Mouse (Mus musculus) hindbrain, embryonic 14.5 days (tissue): ENCODE results near the gene Adamtsl5. TPM values are rescaled to one million over a fixed set of nuclear protein-coding genes. Genes with fewer than 3 reads are reported as not detected.

Experiments used
- ATAC-seq: fragments of 200-750 bp; cut with Nextera tagmentation; 2 replicates; pipeline ENCODE4 v1.8.0; 2017; ENCODE audit warnings: moderate number of reproducible peaks, mild to moderate bottlenecking, moderate TSS enrichment, moderate library complexity; ENCODE audit not compliant: low FRiP score
- DNase-seq: peaks from one replicate; pipeline ENCODE4 v3.0.0-alpha.2; 2015; ENCODE audit warnings: low spot score
- H3K27ac ChIP-seq: fragments of 300-500 bp; sonication (generic); 2 replicates; pipeline ENCODE4 v1.5.1; 2014; ENCODE audit warnings: mild to moderate bottlenecking, moderate library complexity
- H3K27me3 ChIP-seq: fragments of 300-500 bp; sonication (generic); 2 replicates; pipeline ENCODE4 v1.6.1; 2014; ENCODE audit warnings: mild to moderate bottlenecking, low read length, mixed read lengths; ENCODE audit not compliant: control insufficient read depth, insufficient read depth
- H3K36me3 ChIP-seq: fragments of 300-500 bp; sonication (generic); replicated peaks from 2 replicates; pipeline ENCODE4 v1.6.1; 2014; ENCODE audit not compliant: control insufficient read depth, insufficient read depth
- H3K4me1 ChIP-seq: fragments of 300-500 bp; sonication (generic); replicated peaks from 2 replicates; pipeline ENCODE4 v1.6.1; 2014; ENCODE audit warnings: antibody characterized with exemption, low read length, mixed read lengths; ENCODE audit not compliant: control insufficient read depth, insufficient read depth
- H3K4me2 ChIP-seq: fragments of 300-500 bp; sonication (generic); replicated peaks from 2 replicates; pipeline ENCODE4 v1.6.1; 2014; ENCODE audit warnings: mild to moderate bottlenecking, moderate library complexity
- H3K4me3 ChIP-seq: fragments of 300-500 bp; sonication (generic); replicated peaks from 2 replicates; pipeline ENCODE4 v1.5.1; 2014; ENCODE audit warnings: mild to moderate bottlenecking, low read length
- H3K9ac ChIP-seq: fragments of 300-500 bp; sonication (generic); 2 replicates; pipeline ENCODE4 v1.6.1; 2014
- H3K9me3 ChIP-seq: fragments of 300-500 bp; sonication (generic); 2 replicates; pipeline ENCODE4 v1.6.1; 2016; ENCODE audit warnings: low read length; ENCODE audit not compliant: control insufficient read depth
- WGBS: fragments of 180-500 bp; shearing (Covaris S2); extraction: QIAGEN DNeasy Blood & Tissue Kit; methylation state at CpG from one replicate; pipeline ENCODE4 v1.1.7; 2014; 5-methylcytosine and 5-hydroxymethylcytosine counted together
- polyA plus RNA-seq: library from polyadenylated mRNA; unstranded; fragments of >200 nt; fragmentation: Nextera tagmentation; extraction: Ambion mirVana; gene quantifications from 2 replicates; pipeline ENCODE4 v1.2.1, GENCODE M21; 2014

Gene Adamtsl5
- polyA plus RNA-seq, 1 experiment from 2014 or later = 0.84 TPM

GRCm38 (mm10) chr10:80325045-80325444 lies 23.2 kb downstream of the Adamtsl5 start:
- H3K27ac ChIP-seq = no peak overlapping the region
- no peak overlapping the region for H3K4me3 ChIP-seq
- H3K9me3 ChIP-seq = no peaks in the 10 kb centered on the region
- 88% methylated on average over 21 of the region's 21 CpGs for WGBS
- H3K36me3 ChIP-seq = no peaks in the 10 kb centered on the region
- no peak for DNase-seq
- peaks cover 7% of the 10 kb centered on the region for H3K4me1 ChIP-seq
- no peak for ATAC-seq
- H3K9ac ChIP-seq = no peak overlapping the region
- peaks cover 6% of the 10 kb centered on the region; the same call in 1 of the 2 replicates for H3K27me3 ChIP-seq
- H3K4me2 ChIP-seq = no peak overlapping the region

GRCm38 (mm10) chr10:80324120-80325037 lies 23.8 kb downstream of the Adamtsl5 start:
- H3K4me2 ChIP-seq = peak overlapping the region; percentile 74; the same call in 1 of the 2 replicates
- H3K36me3 ChIP-seq = no peaks in the 10 kb centered on the region
- ATAC-seq (no peak), DNase-seq (no peak)
- peaks cover 12% of the 10 kb centered on the region for H3K4me1 ChIP-seq
- H3K9ac ChIP-seq = no peak overlapping the region; the same call in 1 of the 2 replicates
- WGBS = 80% methylated on average over 17 of the region's 17 CpGs
- H3K27ac ChIP-seq = no peak overlapping the region
- H3K27me3 ChIP-seq = peaks cover 6% of the 10 kb centered on the region; the same call in 1 of the 2 replicates
- no peaks in the 10 kb centered on the region for H3K9me3 ChIP-seq
- H3K4me3 ChIP-seq = peak overlapping the region; percentile 38; the same call in 1 of the 2 replicates

GRCm38 (mm10) chr10:80323261-80324119 lies 24.7 kb downstream of the Adamtsl5 start:
- Histone ChIP-seq H3K36me3 (peaks cover 6% of the 10 kb centered on the region; the same call in 1 of the 2 replicates), H3K4me1 (peaks cover 15% of the 10 kb centered on the region), H3K9me3 (no peaks in the 10 kb centered on the region), H3K9ac (peak overlapping the region; percentile 44), H3K4me3 (peak overlapping the region; percentile 38), H3K4me2 (peak overlapping the region; percentile 74), H3K27me3 (peaks cover 6% of the 10 kb centered on the region; the same call in 1 of the 2 replicates), H3K27ac (no peak overlapping the region)
- DNase-seq (no peak), ATAC-seq (0 out of 2 replicates have a peak, but pooled peaks have one; percentile 15)
- WGBS = under 1% methylated on average over 46 of the region's 46 CpGs

GRCm38 (mm10) chr10:80322811-80323211 lies 25.4 kb downstream of the Adamtsl5 start:
- WGBS = 5% methylated on average over 28 of the region's 28 CpGs
- peak overlapping the region; percentile 74 for H3K4me2 ChIP-seq
- DNase-seq (no peak), ATAC-seq (no peak)
- peak overlapping the region; percentile 38 for H3K4me3 ChIP-seq
- peaks cover 6% of the 10 kb centered on the region; the same call in 1 of the 2 replicates for H3K27me3 ChIP-seq
- peaks cover 12% of the 10 kb centered on the region for H3K36me3 ChIP-seq
- peak overlapping the region; percentile 44; the same call in 1 of the 2 replicates for H3K9ac ChIP-seq
- H3K9me3 ChIP-seq = no peaks in the 10 kb centered on the region
- no peak overlapping the region for H3K27ac ChIP-seq
- peaks cover 15% of the 10 kb centered on the region for H3K4me1 ChIP-seq

- Histone ChIP-seq H3K27ac (no peak overlapping the region), H3K9me3 (no peaks in the 10 kb centered on the region), H3K4me1 (peaks cover 15% of the 10 kb centered on the region), H3K27me3 (peaks cover 6% of the 10 kb centered on the region; the same call in 1 of the 2 replicates), H3K4me2 (0 out of 2 replicates have a peak overlapping the region, but pooled peaks have one; percentile 74), H3K9ac (no peak overlapping the region), H3K36me3 (peaks cover 21% of the 10 kb centered on the region), H3K4me3 (no peak overlapping the region)
- WGBS = 92% methylated on average over 21 of the region's 21 CpGs
- ATAC-seq (no peak), DNase-seq (no peak)
These were observed 26.3 kb downstream of the Adamtsl5 start for GRCm38 (mm10) chr10:80321670-80322581.

GRCm38 (mm10) chr10:80321014-80321669 lies 27.1 kb downstream of the Adamtsl5 start:
- 76% methylated on average over 6 of the region's 6 CpGs for WGBS
- H3K27me3 ChIP-seq = peaks cover 6% of the 10 kb centered on the region; the same call in 1 of the 2 replicates
- peaks cover 29% of the 10 kb centered on the region for H3K36me3 ChIP-seq
- no peak overlapping the region for H3K9ac ChIP-seq
- no peak overlapping the region for H3K4me3 ChIP-seq
- no peak overlapping the region for H3K27ac ChIP-seq
- DNase-seq = no peak
- H3K4me2 ChIP-seq = no peak overlapping the region
- ATAC-seq = no peak
- peaks cover 15% of the 10 kb centered on the region for H3K4me1 ChIP-seq
- no peaks in the 10 kb centered on the region for H3K9me3 ChIP-seq

GRCm38 (mm10) chr10:80320340-80320760 lies 27.9 kb downstream of the Adamtsl5 start, which contains the start of gene 2310011J03Rik:
Gene 2310011J03Rik, minus strand, starts transcription at chr10:80320537.
- WGBS = under 1% methylated on average over 34 of the region's 34 CpGs
- Histone ChIP-seq H3K27me3 (peaks cover 6% of the 10 kb centered on the region; the same call in 1 of the 2 replicates), H3K27ac (peak within 1 kb of the TSS; percentile 47), H3K36me3 (peaks cover 37% of the 10 kb centered on the region), H3K9me3 (no peaks in the 10 kb centered on the region), H3K4me2 (peak within 1 kb of the TSS; percentile 93), H3K4me1 (peaks cover 15% of the 10 kb centered on the region), H3K4me3 (peak within 1 kb of the TSS; percentile 77), H3K9ac (peak within 1 kb of the TSS; percentile 69)
- DNase-seq (peak; percentile 90), ATAC-seq (peak; percentile 73)

GRCm38 (mm10) chr10:80317011-80317410 lies 31.2 kb downstream of the Adamtsl5 start:
- peaks cover 8% of the 10 kb centered on the region for H3K4me1 ChIP-seq

More at GRCm38 (mm10) chr10:80317011-80317410, 31.2 kb downstream of the Adamtsl5 start:
- WGBS = 68% methylated on average over 10 of the region's 10 CpGs
- Histone ChIP-seq H3K36me3 (peaks cover 70% of the 10 kb centered on the region), H3K27ac (no peak overlapping the region), H3K27me3 (no peaks in the 10 kb centered on the region), H3K4me3 (no peak overlapping the region), H3K4me2 (no peak overlapping the region), H3K9ac (no peak overlapping the region), H3K9me3 (no peaks in the 10 kb centered on the region)
- ATAC-seq (no peak), DNase-seq (no peak)
